Mouse (Mus musculus): Measurements from ENCODE around the gene Pianp.

Pianp gene

GRCm38 (mm10) chr6:125008586-125009128 lies 12.2 kb downstream of the Pianp start:
- peak; percentile 100 for DNase-seq (ENCODE audit: low spot score)

GRCm38 (mm10) chr6:125009129-125009180 lies 12.5 kb downstream of the Pianp start, which contains the start of gene Zfp384:
Zfp384 (plus strand) TSS chr6:125009145.
- no peak for DNase-seq (ENCODE audit: low spot score)

GRCm38 (mm10) chr6:125009181-125010073 lies 12.9 kb downstream of the Pianp start:
- peak; percentile 89 for DNase-seq (ENCODE audit: low spot score)

- DNase-seq (ENCODE audit: low spot score), result no peak
Measured at GRCm38 (mm10) chr6:125017682-125018081, 21.2 kb downstream of the Pianp start.

GRCm38 (mm10) chr6:125030532-125030931 lies 34.0 kb downstream of the Pianp start:
- peak; percentile 35 for DNase-seq (ENCODE audit: low spot score)

GRCm38 (mm10) chr6:125031604-125032003 lies 35.1 kb downstream of the Pianp start:
- DNase-seq (ENCODE audit: low spot score), result no peak

GRCm38 (mm10) chr6:125038666-125039065 lies 42.2 kb downstream of the Pianp start:
- DNase-seq (ENCODE audit: low spot score), result no peak

- no peak for DNase-seq (ENCODE audit: low spot score)
Measured at GRCm38 (mm10) chr6:125039131-125039530, 42.6 kb downstream of the Pianp start.

- peak; percentile 99 for DNase-seq (ENCODE audit: low spot score)
Measured at GRCm38 (mm10) chr6:125039533-125040153, 43.1 kb downstream of the Pianp start, which contains the start of gene Ing4. Ing4 (plus strand) TSS chr6:125039760.

- peak; percentile 36 for DNase-seq (ENCODE audit: low spot score)
Measured at GRCm38 (mm10) chr6:125040221-125040620, 43.7 kb downstream of the Pianp start.

- peak; percentile 74 for DNase-seq (ENCODE audit: low spot score)
Measured at GRCm38 (mm10) chr6:125041047-125041446, 44.6 kb downstream of the Pianp start.

- DNase-seq (ENCODE audit: low spot score), result no peak
Measured at GRCm38 (mm10) chr6:125042081-125042480, 45.6 kb downstream of the Pianp start.

- DNase-seq (ENCODE audit: low spot score), result peak; percentile 96
Measured at GRCm38 (mm10) chr6:125046691-125047090, 50.2 kb downstream of the Pianp start.

GRCm38 (mm10) chr6:125049678-125050077 lies 53.2 kb downstream of the Pianp start, which contains the start of gene Acrbp:
Acrbp (plus strand) TSS chr6:125049689.
- DNase-seq (ENCODE audit: low spot score), result no peak

GRCm38 (mm10) chr6:125051237-125051636 lies 54.7 kb downstream of the Pianp start:
- DNase-seq (ENCODE audit: low spot score), result no peak

All from adipocyte (in vitro differentiated cells).